Mouse (Mus musculus): ENCODE data around the gene Pdilt.
"Not testable (repeated sequence)": the region's sequence is repeated elsewhere in the genome, so short reads cannot be mapped to it uniquely, and the experiment has no call there.

Gene Pdilt

DNA sequence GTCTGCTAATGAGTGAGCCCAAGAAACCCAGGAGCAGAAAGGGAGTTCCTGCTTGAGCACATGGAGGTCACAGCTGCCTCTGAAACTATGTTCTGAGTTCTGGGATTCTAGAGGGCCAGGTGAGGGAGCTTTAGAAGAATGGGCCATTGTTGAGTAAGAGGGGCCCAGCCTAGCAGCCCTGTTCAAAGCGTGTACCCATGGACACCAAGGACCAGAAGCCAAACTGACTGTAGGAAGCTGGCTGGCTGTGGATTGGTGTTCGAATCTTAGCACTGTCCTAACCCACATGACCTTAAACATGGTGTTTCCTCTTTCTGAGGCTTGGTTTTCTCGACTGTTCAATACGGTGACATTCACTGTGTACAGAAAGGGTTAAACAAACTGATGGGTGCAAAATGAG is at the start of gene Pdilt:
TSS of gene Pdilt (minus strand) at position 101 of the 400 bp plus-strand sequence.
- DNase-seq, result no peak

DNA sequence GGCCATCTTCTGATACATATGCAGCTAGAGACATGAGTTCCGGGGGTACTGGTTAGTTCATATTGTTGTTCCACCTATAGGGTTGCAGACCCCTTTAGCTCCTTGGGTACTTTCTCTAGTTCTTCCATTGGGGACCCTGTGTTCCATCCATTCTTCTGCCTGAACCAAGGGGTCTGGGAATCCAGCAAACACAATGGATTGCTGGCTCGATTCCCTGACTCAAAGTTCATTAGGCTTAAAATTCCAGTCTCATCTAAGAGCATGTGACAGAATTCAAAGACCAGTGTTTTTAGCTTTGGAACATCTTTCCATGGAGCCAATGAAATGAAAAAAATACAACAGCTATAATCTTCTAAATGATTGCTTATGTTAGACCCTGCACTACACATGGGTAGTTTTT is 39.2 kb upstream of the Pdilt start:
- DNase-seq, result not testable (repeated sequence)

- no peak for DNase-seq
These were observed 38.2 kb upstream of the Pdilt start for GRCm38 (mm10) chr7:119561441-119561840.

- DNase-seq, result no peak
These were observed 37.2 kb upstream of the Pdilt start for GRCm38 (mm10) chr7:119560452-119560835.

DNA sequence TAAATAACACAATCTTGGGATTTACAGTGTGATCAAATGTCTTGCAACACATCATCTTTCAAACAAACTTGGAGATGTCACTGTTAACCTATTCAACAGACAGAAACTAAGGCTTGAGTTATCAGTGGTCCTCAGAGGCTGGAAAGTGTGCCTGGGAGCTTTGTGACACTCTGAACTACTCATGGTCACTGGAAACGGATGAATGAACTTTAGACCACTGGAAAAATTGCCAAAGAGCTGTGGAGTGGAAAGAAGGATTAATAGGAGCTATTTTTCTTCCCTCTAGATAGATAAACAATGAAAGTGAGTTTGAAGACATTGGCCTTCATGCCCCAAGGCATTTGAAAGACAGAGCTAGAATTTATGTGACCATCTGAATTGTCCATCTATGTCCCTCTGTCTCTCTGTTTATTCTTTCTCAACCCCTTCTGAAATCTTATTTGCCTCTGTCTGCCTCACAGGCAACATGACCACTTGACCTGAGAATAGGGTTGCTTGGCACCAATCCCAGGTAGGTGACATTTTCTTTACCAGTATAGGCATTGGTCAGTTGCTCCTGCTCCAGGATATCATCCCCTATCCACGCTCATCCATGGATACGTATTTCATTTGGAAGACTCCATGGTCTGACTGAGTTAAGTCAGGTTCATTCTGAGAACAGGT is 36.6 kb upstream of the Pdilt start:
- DNase-seq, result peak; percentile 11

GRCm38 (mm10) chr7:119554040-119554439 is 30.8 kb upstream of the Pdilt start, which contains the start of gene Acsm2:
Gene Acsm2 (plus strand): TSS chr7:119554340.
- no peak for DNase-seq

GRCm38 (mm10) chr7:119550471-119551222 is 27.4 kb upstream of the Pdilt start:
- no peak for DNase-seq

DNA sequence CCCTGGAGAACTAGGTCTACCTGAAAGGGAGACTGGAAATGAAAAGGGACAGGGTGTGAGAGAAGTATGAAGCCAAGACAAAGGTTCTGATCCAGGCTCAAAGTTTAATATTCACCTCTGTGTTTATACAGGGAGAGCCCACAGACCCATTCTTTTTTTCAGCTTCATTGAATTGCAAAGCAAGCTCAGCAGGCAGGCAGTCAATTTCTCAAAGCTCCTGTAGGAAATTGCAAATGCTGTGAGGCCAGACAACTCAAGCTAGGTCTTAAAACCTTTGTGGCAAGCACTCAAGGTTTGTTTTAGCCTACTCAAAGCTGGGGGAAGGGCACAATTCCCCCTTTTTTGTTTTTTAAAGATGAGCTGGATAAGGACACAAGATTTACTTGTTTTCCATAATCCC is 22.3 kb upstream of the Pdilt start:
- no peak for DNase-seq

GRCm38 (mm10) chr7:119542445-119542844 is 19.2 kb upstream of the Pdilt start:
- no peak for DNase-seq

GRCm38 (mm10) chr7:119534389-119534788 is 11.1 kb upstream of the Pdilt start:
- DNase-seq, result no peak

GRCm38 (mm10) chr7:119532924-119533323 is 9.6 kb upstream of the Pdilt start:
- no peak for DNase-seq

DNA sequence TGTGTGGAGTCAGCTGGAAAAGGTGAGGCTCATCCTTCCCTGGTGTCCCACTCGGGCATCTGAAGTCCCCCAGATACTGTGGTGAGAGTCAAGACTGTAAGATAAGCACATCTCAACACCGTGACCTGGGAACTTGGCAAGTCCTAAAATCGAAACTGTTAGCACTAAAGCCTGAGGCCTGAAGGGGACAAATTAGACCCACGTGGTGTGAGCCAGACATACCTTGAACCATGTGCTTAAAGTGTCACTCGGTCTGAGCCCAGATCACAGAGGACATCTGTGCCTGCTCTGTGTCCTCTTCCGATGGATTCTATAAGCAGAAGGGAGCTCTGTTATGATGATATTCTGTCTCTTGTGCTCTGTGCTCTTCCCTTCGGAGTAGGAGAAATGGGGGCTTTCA is 5.3 kb upstream of the Pdilt start:
- no peak for DNase-seq

DNA sequence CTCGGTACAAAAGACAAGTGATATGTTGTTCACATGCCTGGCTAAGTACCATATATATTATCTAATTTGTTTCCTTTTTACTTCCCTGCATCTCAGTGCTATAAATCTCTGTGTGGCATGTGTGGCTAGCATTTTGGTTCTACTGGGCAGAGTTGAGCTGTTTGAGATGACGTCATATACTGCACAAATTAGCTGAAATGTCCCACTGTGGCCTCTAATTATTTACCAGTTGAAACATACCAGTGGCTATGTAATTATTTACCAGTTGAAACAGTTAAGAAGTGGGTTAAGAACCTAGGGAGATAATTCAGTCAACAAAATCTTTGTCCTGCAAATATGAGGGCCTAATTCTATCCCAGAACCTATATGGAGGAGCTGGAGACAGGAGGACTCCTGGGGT is 4.3 kb upstream of the Pdilt start:
- no peak for DNase-seq

DNA sequence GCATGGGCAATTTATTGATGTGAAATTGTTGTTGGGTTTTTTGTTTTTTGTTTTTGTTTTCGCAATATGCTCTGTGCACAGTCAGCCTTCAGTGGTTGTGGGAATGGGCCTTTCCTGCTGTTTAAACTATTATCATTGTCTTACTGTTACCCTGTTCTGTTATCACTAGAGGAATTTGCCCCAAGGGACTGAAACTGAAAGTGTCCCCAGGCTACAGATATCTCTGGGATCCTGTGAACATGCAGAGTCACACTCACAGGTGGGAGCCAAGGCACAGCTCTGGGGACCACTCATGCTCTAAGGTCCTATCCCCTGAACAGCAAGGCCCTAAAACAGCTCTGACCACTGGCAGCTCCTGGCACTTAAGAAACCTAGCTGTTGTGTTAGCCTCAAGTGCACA is 3.8 kb upstream of the Pdilt start:
- no peak for DNase-seq

GRCm38 (mm10) chr7:119526486-119526885 is 3.2 kb upstream of the Pdilt start:
- no peak for DNase-seq

GRCm38 (mm10) chr7:119525881-119526281 is 2.6 kb upstream of the Pdilt start:
- DNase-seq, result peak; percentile 21

DNA sequence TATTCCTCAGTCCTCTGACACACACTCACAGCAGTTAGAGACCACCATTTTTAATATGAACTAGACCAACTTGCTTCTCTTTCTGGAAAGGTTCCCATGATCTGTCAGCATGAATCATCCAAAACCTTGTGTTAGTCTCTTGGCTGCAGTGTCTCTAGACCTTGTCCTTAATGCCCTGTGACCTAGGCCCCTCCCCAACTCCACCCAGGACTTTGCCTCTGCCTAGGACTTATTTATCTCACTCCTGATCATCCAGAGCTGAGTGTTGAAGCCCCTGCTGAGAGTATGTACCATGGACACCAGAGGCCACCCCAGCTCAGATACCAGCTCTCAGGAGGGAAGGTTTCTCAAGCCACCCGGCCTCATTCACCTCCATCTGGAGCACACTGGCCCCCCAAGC is 904 bp downstream of the Pdilt start:
- DNase-seq, result no peak

- no peak for DNase-seq
These were observed 1.5 kb downstream of the Pdilt start for GRCm38 (mm10) chr7:119521816-119522215.

DNA sequence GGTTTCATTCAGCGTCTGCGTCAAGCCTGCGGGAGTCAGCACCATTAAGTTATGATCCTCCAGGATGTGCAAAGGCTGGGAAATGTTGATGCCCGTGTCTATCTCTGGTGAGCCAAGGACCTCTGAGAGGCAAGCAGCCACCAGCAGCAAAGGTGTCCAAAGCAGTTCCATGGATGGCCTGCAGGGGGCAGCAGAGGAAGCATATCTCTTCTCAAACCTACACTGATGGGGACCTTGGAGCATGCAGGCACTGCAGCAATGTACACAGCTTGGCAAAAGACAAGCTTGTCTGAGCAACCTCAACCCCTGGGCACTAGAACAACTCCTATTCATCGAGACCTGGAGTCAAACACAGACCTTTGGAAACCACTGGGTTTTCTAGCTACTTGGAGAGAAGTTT is 3.6 kb downstream of the Pdilt start:
- DNase-seq, result peak; percentile 78

DNA sequence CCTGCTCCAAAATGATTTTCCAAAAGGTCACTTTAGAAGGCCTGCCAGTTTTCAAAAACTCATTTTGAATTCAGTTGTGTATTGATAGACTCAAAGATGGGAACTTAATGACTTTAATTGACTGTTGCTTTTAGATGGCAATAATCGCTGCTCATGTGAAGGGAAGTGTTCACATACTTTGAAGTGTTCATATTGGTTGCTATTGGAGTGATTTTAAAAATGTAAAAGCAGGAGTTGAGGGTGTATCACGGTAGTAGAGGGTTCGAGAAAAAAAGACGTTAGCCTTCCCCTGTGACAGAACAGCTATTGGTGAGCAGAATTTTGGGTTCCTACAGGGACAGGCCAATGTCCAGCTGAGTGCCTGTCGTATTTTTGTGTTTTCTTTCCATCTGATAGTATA is 4.1 kb downstream of the Pdilt start, which contains the start of gene Acsm5:
TSS of gene Acsm5 (plus strand) at position 301 of the 400 bp plus-strand sequence.
- DNase-seq, result no peak

DNA sequence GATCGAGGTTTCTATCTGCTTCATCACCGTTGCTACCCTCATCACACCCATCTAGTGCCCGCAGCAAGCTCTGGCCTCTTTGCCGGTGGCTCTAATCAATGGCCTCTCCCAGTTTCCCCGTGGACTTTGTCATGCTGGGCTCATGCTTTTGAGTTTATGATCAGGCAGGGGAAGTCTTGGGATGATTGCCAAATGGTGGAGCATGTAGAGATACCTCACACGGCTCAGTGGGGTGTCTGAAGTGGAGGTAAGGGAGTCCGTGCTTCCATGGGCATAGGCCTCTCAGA is 7.1 kb downstream of the Pdilt start:
- no peak for DNase-seq

- DNase-seq, result peak; percentile 59
These were observed 7.6 kb downstream of the Pdilt start for GRCm38 (mm10) chr7:119515492-119516271.

- DNase-seq, result peak; percentile 44
These were observed 10.2 kb downstream of the Pdilt start for GRCm38 (mm10) chr7:119513056-119513455.

DNA sequence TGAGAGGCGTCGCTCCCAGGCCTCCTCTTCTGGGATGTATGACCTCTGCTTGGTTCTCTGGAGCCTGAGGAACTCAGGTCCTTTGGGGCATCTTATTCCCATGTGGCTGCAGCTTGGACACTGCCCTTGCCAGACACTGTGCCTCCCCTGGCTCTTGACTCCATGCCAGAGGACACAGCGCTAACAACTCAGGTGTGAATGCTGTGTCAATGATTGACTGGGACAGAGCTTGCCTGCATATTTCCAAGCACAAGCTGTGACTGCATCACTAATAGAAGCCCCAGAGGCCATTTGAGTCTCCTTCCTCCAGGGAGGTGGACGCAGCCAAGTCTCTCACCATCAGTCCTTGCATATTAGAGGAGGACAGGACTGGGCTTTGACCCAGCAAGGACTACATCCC is 12.1 kb downstream of the Pdilt start:
- no peak for DNase-seq
